Mouse (Mus musculus) neutrophil, adult 5-6 weeks (primary cell): ENCODE measurements around the gene Sumo2. TPM values are rescaled to one million over a fixed set of nuclear protein-coding genes. Genes with fewer than 3 reads are reported as not detected.

Source experiments
- total RNA-seq: library from RNA; stranded (forward); fragments of 200-1000 nt; gene quantifications from 2 replicates; pipeline ENCODE4 v1.2.3, GENCODE M21; 2017

Gene Sumo2
- total RNA-seq, 1 experiment from 2014 or later = 210 TPM

Other genes with a start within 250 kb of the Sumo2 start
- gene Fads6, start 238.6 kb downstream of the Sumo2 start, total RNA-seq = 0.12 and 0.25 TPM in 2 replicates
- gene Otop2, start 229.1 kb downstream of the Sumo2 start, total RNA-seq = not detected in 2 replicates
- not detected in 2 replicates for gene Ush1g, start 214.2 kb downstream of the Sumo2 start, total RNA-seq
- gene Otop3, start 201.5 kb downstream of the Sumo2 start, total RNA-seq = not detected in 2 replicates
- 1.6 and 2.4 TPM in 2 replicates for gene Hid1, start 168.5 kb downstream of the Sumo2 start, total RNA-seq
- 0.12 TPM in 2 replicates for gene Cdr2l, start 154.4 kb downstream of the Sumo2 start, total RNA-seq
- gene Mrpl58, start 132.5 kb downstream of the Sumo2 start, total RNA-seq = 27.7 and 30.4 TPM in 2 replicates
- 265 and 277 TPM in 2 replicates for gene Atp5h, start 116.3 kb downstream of the Sumo2 start, total RNA-seq
- gene Kctd2, start 116.1 kb downstream of the Sumo2 start, total RNA-seq = 22.1 and 24.2 TPM in 2 replicates
- not detected in 2 replicates for gene Trim80, start 95.7 kb downstream of the Sumo2 start, total RNA-seq
- gene Slc16a5, start 73.8 kb downstream of the Sumo2 start, total RNA-seq = 0.35 and 1.6 TPM in 2 replicates
- gene Armc7, start 60.6 kb downstream of the Sumo2 start, total RNA-seq = 46.5 and 52.8 TPM in 2 replicates
- gene Nt5c, start 44.4 kb downstream of the Sumo2 start, total RNA-seq = 98.5 and 107 TPM in 2 replicates
- gene Jpt1, start 21.9 kb downstream of the Sumo2 start, total RNA-seq = 123 and 147 TPM in 2 replicates
- gene Nup85, start 28.2 kb upstream of the Sumo2 start, total RNA-seq = 59.5 and 71.0 TPM in 2 replicates
- gene Mrps7, start 67.6 kb upstream of the Sumo2 start, total RNA-seq = 23.5 and 27.0 TPM in 2 replicates
- 63.1 and 82.1 TPM in 2 replicates for gene Gga3, start 67.8 kb upstream of the Sumo2 start, total RNA-seq
- 167 and 177 TPM in 2 replicates for gene Mif4gd, start 76.7 kb upstream of the Sumo2 start, total RNA-seq
- 51.0 and 53.3 TPM in 2 replicates for gene Slc25a19, start 92.0 kb upstream of the Sumo2 start, total RNA-seq
- 59.5 and 71.5 TPM in 2 replicates for gene Grb2, start 172.3 kb upstream of the Sumo2 start, total RNA-seq
- 17.1 and 19.8 TPM in 2 replicates for gene Tmem94, start 229.2 kb upstream of the Sumo2 start, total RNA-seq